Mouse (Mus musculus) heart, embryonic 16.5 days (tissue): ENCODE measurements around the gene Cabp7. TPM values are rescaled to one million over a fixed set of nuclear protein-coding genes. Genes with fewer than 3 reads are reported as not detected.
A peak's percentile ranks its signal among the peaks of the same experiment; 100 is the strongest.

ENCODE experiments used
- ATAC-seq: fragments of 200-750 bp; cut with Nextera tagmentation; replicated peaks from 2 replicates; pipeline ENCODE4 v1.8.0; 2017; ENCODE audit warnings: moderate number of reproducible peaks; ENCODE audit not compliant: insufficient read depth, low FRiP score; ENCODE audit errors: extremely low read depth
- H3K27ac ChIP-seq: fragments of 300-500 bp; sonication (generic); 2 replicates; pipeline ENCODE4 v1.5.1; 2014; ENCODE audit warnings: mild to moderate bottlenecking, low read length, control low read depth, moderate library complexity
- H3K27me3 ChIP-seq: fragments of 300-500 bp; sonication (generic); 2 replicates; pipeline ENCODE4 v1.6.1; 2014; ENCODE audit warnings: low read length, mixed read lengths; ENCODE audit not compliant: control insufficient read depth, insufficient read depth
- H3K36me3 ChIP-seq: fragments of 300-500 bp; sonication (generic); 2 replicates; pipeline ENCODE4 v1.6.1; 2014; ENCODE audit not compliant: control insufficient read depth, insufficient read depth
- H3K4me1 ChIP-seq: fragments of 300-500 bp; sonication (generic); 2 replicates; pipeline ENCODE4 v1.6.1; 2014; ENCODE audit warnings: low read length, mixed read lengths; ENCODE audit not compliant: control insufficient read depth, insufficient read depth
- H3K4me2 ChIP-seq: fragments of 300-500 bp; sonication (generic); 2 replicates; pipeline ENCODE4 v1.6.1; 2014; ENCODE audit warnings: low read depth, mild to moderate bottlenecking, control low read depth, low read length
- H3K4me3 ChIP-seq: fragments of 300-500 bp; sonication (generic); 2 replicates; pipeline ENCODE4 v1.5.1; 2014; ENCODE audit warnings: mild to moderate bottlenecking, control low read depth, low read length
- H3K9ac ChIP-seq: fragments of 300-500 bp; sonication (generic); 2 replicates; pipeline ENCODE4 v1.6.1; 2014; ENCODE audit warnings: low read length, control low read depth
- H3K9me3 ChIP-seq: fragments of 300-500 bp; sonication (generic); replicated peaks from 2 replicates; pipeline ENCODE4 v1.6.1; 2016; ENCODE audit warnings: low read length; ENCODE audit not compliant: control insufficient read depth
- WGBS: fragments of 180-500 bp; shearing (Covaris S2); extraction: QIAGEN DNeasy Blood & Tissue Kit; methylation state at CpG from one replicate; pipeline ENCODE4 v1.1.7; 2014; 5-methylcytosine and 5-hydroxymethylcytosine counted together
- polyA plus RNA-seq: library from polyadenylated mRNA; unstranded; fragments of >200 nt; fragmentation: Nextera tagmentation; extraction: Ambion mirVana; gene quantifications from 2 replicates; pipeline ENCODE4 v1.2.1, GENCODE M21; 2015

The Cabp7 gene
- polyA plus RNA-seq, 1 experiment from 2014 or later = 0.14 TPM

DNA sequence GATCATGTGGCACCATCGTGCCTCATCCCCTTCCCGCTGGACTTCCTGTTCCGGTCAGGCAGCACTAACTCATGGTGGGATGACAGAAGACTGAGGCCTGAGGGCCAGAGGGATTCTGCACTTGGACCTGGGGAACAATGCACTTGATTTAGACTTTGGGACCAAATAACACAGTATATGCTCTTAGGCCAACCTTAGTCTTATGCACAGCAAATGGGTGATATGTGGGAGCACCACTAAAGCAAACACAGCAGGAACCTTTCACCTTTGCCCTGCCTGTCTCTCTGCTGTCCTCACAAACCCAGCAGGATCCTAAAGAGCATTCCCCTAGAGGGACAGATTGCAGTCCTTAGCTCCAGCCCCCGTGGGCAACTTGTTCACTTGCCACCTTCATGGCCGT is 5.8 kb downstream of the Cabp7 start:
- Histone ChIP-seq H3K9ac (no peak overlapping the region), H3K4me3 (no peak overlapping the region), H3K4me1 (peaks cover under 1% of the 10 kb centered on the region), H3K36me3 (no peaks in the 10 kb centered on the region), H3K4me2 (no peak overlapping the region), H3K27me3 (peaks cover 44% of the 10 kb centered on the region), H3K27ac (no peak overlapping the region), H3K9me3 (no peaks in the 10 kb centered on the region)
- ATAC-seq = no peak
- WGBS = 48% methylated on average over 5 of the region's 5 CpGs

DNA sequence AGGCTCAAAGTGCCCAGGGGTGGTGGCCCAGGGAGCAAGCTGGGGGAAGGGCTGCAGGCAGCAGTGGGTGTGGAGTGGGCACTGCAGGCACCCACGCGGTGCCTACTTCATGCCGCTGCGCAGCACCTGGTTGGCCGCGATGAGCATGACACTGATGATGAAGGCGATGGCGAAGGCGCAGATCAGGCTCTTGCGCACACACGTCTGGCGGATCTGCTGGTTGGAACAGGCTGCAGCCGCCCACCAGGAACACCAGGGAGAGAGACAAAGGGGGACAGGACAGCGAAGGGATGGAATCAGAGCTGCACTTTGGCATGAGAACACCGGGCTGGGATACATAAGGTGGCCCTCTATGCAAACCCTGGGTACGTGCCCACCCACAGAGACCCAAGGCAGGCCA is 7.9 kb downstream of the Cabp7 start:
- H3K9me3 ChIP-seq = no peaks in the 10 kb centered on the region
- H3K27me3 ChIP-seq = peaks cover 24% of the 10 kb centered on the region
- no peak for ATAC-seq
- no peak overlapping the region for H3K27ac ChIP-seq
- H3K36me3 ChIP-seq = no peaks in the 10 kb centered on the region
- no peak overlapping the region for H3K4me3 ChIP-seq
- WGBS = 94% methylated on average over 16 of the region's 16 CpGs
- no peak overlapping the region for H3K4me2 ChIP-seq
- H3K4me1 ChIP-seq = no peaks in the 10 kb centered on the region
- H3K9ac ChIP-seq = no peak overlapping the region

GRCm38 (mm10) chr11:4737682-4738081 is 8.9 kb downstream of the Cabp7 start:
- Histone ChIP-seq H3K27me3 (peaks cover 14% of the 10 kb centered on the region), H3K4me3 (no peak overlapping the region), H3K4me2 (no peak overlapping the region), H3K27ac (no peak overlapping the region), H3K9me3 (no peaks in the 10 kb centered on the region), H3K4me1 (no peaks in the 10 kb centered on the region), H3K36me3 (no peaks in the 10 kb centered on the region), H3K9ac (no peak overlapping the region)
- 70% methylated on average over 10 of the region's 10 CpGs for WGBS
- no peak for ATAC-seq

DNA sequence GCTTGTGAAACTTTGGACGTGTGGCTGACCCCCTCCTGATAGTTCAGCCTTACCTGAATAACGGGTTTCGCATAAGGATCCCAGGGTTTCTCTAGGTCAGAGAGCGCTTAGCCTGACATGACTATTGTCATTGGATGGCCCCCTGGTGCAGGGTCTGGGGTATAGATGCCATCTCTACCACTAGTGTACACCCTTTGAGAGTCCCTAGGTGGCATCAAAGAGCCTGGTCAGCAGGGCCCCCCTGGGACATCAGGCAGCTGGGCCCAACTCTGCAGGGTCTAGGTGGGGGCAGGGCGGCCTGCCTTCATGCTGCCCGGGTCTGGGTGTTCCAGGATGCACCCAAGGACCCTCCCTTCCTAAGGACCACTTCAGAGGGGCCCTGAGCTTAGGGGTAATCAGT is 10.2 kb downstream of the Cabp7 start:
- no peaks in the 10 kb centered on the region for H3K36me3 ChIP-seq
- no peak overlapping the region for H3K4me2 ChIP-seq
- H3K27me3 ChIP-seq = peaks cover 3% of the 10 kb centered on the region
- no peak for ATAC-seq
- H3K9ac ChIP-seq = no peak overlapping the region
- WGBS = 58% methylated on average over 6 of the region's 6 CpGs
- H3K27ac ChIP-seq = no peak overlapping the region
- H3K4me1 ChIP-seq = no peaks in the 10 kb centered on the region
- H3K4me3 ChIP-seq = no peak overlapping the region
- no peaks in the 10 kb centered on the region for H3K9me3 ChIP-seq

- WGBS = 36% methylated on average over 12 of the region's 12 CpGs
- no peak overlapping the region for H3K27ac ChIP-seq
Measured at GRCm38 (mm10) chr11:4734179-4734578, 12.4 kb downstream of the Cabp7 start.

GRCm38 (mm10) chr11:4731781-4732180 is 14.8 kb downstream of the Cabp7 start:
- H3K27ac ChIP-seq = no peak overlapping the region
- no peak overlapping the region for H3K9ac ChIP-seq
- no peaks in the 10 kb centered on the region for H3K27me3 ChIP-seq
- WGBS = 80% methylated on average over 7 of the region's 7 CpGs
- peaks cover 6% of the 10 kb centered on the region for H3K4me1 ChIP-seq
- H3K9me3 ChIP-seq = no peaks in the 10 kb centered on the region
- H3K36me3 ChIP-seq = no peaks in the 10 kb centered on the region
- ATAC-seq = no peak
- no peak overlapping the region for H3K4me2 ChIP-seq
- H3K4me3 ChIP-seq = no peak overlapping the region

More at GRCm38 (mm10) chr11:4734179-4734578, 12.4 kb downstream of the Cabp7 start:
- no peaks in the 10 kb centered on the region for H3K36me3 ChIP-seq
- H3K9ac ChIP-seq = no peak overlapping the region
- H3K27me3 ChIP-seq = no peaks in the 10 kb centered on the region
- no peak for ATAC-seq
- no peak overlapping the region for H3K4me3 ChIP-seq
- peaks cover 6% of the 10 kb centered on the region for H3K4me1 ChIP-seq
- H3K9me3 ChIP-seq = no peaks in the 10 kb centered on the region
- no peak overlapping the region for H3K4me2 ChIP-seq

- Histone ChIP-seq H3K36me3 (no peaks in the 10 kb centered on the region), H3K27ac (no peak overlapping the region), H3K4me1 (peaks cover 6% of the 10 kb centered on the region), H3K4me3 (no peak overlapping the region), H3K27me3 (no peaks in the 10 kb centered on the region), H3K9me3 (no peaks in the 10 kb centered on the region), H3K4me2 (no peak overlapping the region), H3K9ac (no peak overlapping the region)
- ATAC-seq = no peak
- 78% methylated on average over 5 of the region's 5 CpGs for WGBS
Measured at GRCm38 (mm10) chr11:4730913-4731312, 15.7 kb downstream of the Cabp7 start.

GRCm38 (mm10) chr11:4730096-4730495 is 16.5 kb downstream of the Cabp7 start:
- H3K36me3 ChIP-seq = no peaks in the 10 kb centered on the region
- WGBS = 75% methylated on average over 6 of the region's 6 CpGs
- ATAC-seq = no peak
- no peaks in the 10 kb centered on the region for H3K27me3 ChIP-seq
- no peak overlapping the region for H3K4me2 ChIP-seq
- H3K4me1 ChIP-seq = peaks cover 6% of the 10 kb centered on the region
- H3K27ac ChIP-seq = no peak overlapping the region
- H3K9me3 ChIP-seq = no peaks in the 10 kb centered on the region
- no peak overlapping the region for H3K9ac ChIP-seq
- no peak overlapping the region for H3K4me3 ChIP-seq

DNA sequence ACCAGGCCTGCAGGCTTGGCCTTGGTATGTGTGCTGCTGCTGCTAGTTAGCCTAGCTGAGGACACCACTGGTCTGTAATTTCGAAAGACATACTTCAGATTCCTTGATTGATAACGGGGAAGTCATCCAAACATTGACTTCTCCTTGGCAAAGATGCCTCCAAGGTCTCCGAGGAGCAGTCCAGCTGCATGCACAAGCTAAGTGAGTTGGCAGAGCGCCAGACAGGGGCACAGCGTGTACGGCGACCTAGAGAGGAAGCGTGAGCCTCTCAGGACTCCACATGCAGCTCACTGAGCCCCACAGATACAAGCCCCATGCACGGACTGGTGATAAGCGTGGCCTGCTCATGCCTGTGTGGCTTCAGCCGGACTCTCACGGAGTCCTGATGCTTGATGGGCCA is 17.0 kb downstream of the Cabp7 start:
- H3K9ac ChIP-seq = no peak overlapping the region
- 16% methylated on average over 12 of the region's 12 CpGs for WGBS
- no peak overlapping the region for H3K27ac ChIP-seq
- no peaks in the 10 kb centered on the region for H3K27me3 ChIP-seq
- peaks cover 6% of the 10 kb centered on the region for H3K4me1 ChIP-seq
- no peaks in the 10 kb centered on the region for H3K9me3 ChIP-seq
- H3K4me2 ChIP-seq = no peak overlapping the region
- no peak overlapping the region for H3K4me3 ChIP-seq
- H3K36me3 ChIP-seq = 0 out of 2 replicates have a peak, but pooled peaks cover 2% of the 10 kb centered on the region
- peak; percentile 39 for ATAC-seq

GRCm38 (mm10) chr11:4721728-4722127 is 24.9 kb downstream of the Cabp7 start:
- Histone ChIP-seq H3K27me3 (no peaks in the 10 kb centered on the region), H3K4me2 (no peak overlapping the region), H3K9ac (no peak overlapping the region), H3K4me1 (peaks cover 7% of the 10 kb centered on the region), H3K4me3 (no peak overlapping the region), H3K27ac (no peak overlapping the region), H3K36me3 (peaks cover 5% of the 10 kb centered on the region), H3K9me3 (no peaks in the 10 kb centered on the region)
- ATAC-seq = no peak
- 82% methylated on average over 8 of the region's 8 CpGs for WGBS
